In genomic region chr10:81572975-81573374, GRCm38 (mm10) we compare ENCODE assay signal across 7 mouse cellular contexts. TPM values are rescaled to one million over a fixed set of nuclear protein-coding genes. Genes with fewer than 3 reads are reported as not detected.
DNase-seq lines count a peak whose midpoint lies in the region; ATAC-seq lines count a peak whose summit lies in the region.

No protein-coding gene starts in this region.

- 17% methylated on average over 9 of the region's 9 CpGs for WGBS in lung, embryonic 15.5 days
- 7% methylated on average over 9 of the region's 9 CpGs for WGBS in forebrain, embryonic 14.5 days

- intact Hi-C loops in gastrocnemius, postnatal 14 days (cut with DNase I; ENCODE audit: low total_unique reads): no loop called here

- no peaks in the 10 kb centered on the region for H3K36me3 ChIP-seq in lung, embryonic 15.5 days
- H3K36me3 ChIP-seq in forebrain, embryonic 14.5 days (ENCODE audit: control insufficient read depth, insufficient read depth, low read length): no peaks in the 10 kb centered on the region

- peak overlapping the region; percentile 92 for H3K4me2 ChIP-seq in lung, embryonic 15.5 days
- H3K4me2 ChIP-seq in forebrain, embryonic 14.5 days (ENCODE audit: low read length): no peak overlapping the region

- no peaks in the 10 kb centered on the region for H3K9me3 ChIP-seq in lung, embryonic 15.5 days
- H3K9me3 ChIP-seq in forebrain, embryonic 14.5 days (replicated peaks; ENCODE audit: control insufficient read depth, low read length): no peaks in the 10 kb centered on the region

- peak overlapping the region; percentile 96 for H3K27ac ChIP-seq in lung, embryonic 15.5 days
- no peak overlapping the region for H3K27ac ChIP-seq in forebrain, embryonic 14.5 days (ENCODE audit: low read depth, low read length)

- H3K9ac ChIP-seq in lung, embryonic 15.5 days: no peak overlapping the region
- no peak overlapping the region for H3K9ac ChIP-seq in forebrain, embryonic 14.5 days (ENCODE audit: low read length)

- no peak for DNase-seq in lung, postnatal 25 days (ENCODE audit: low spot score)
- peak; percentile 70 for DNase-seq in gastrocnemius, postnatal 14 days
- peak; percentile 60 for DNase-seq in heart, postnatal 4 days
- peak; percentile 55 to 73 for DNase-seq in lung, postnatal 4 days
- DNase-seq in frontal cortex, postnatal 25 days (ENCODE audit: low spot score in 2 of 2): no peak
- DNase-seq in forebrain, embryonic 14.5 days (ENCODE audit: low spot score): no peak

- H3K4me3 ChIP-seq in lung, embryonic 15.5 days: no peak overlapping the region
- H3K4me3 ChIP-seq in forebrain, embryonic 14.5 days (ENCODE audit: low read depth, low read length): no peak overlapping the region

- H3K27me3 ChIP-seq in lung, embryonic 15.5 days: no peaks in the 10 kb centered on the region
- H3K27me3 ChIP-seq in forebrain, embryonic 14.5 days (replicated peaks; ENCODE audit: control insufficient read depth, insufficient read depth, low read length): peaks cover 26% of the 10 kb centered on the region

- no peak for ATAC-seq in lung, embryonic 15.5 days (ENCODE audit: borderline replicate concordance, extremely low read depth, low FRiP score, low TSS enrichment)
- no peak for ATAC-seq in forebrain, embryonic 14.5 days

- peaks cover 78% of the 10 kb centered on the region for H3K4me1 ChIP-seq in lung, embryonic 15.5 days
- H3K4me1 ChIP-seq in forebrain, embryonic 14.5 days (ENCODE audit: control insufficient read depth, insufficient read depth, low read length): peaks cover 39% of the 10 kb centered on the region

RNA-seq across cellular contexts. Expression of gene Tle2, which starts 1.4 kb away (rescaled TPM):
- 39.3 and 49.7 TPM in 2 replicates for polyA plus RNA-seq in lung, embryonic 15.5 days (2015; fragmentation: Nextera tagmentation; extraction: Ambion mirVana)
- total RNA-seq in gastrocnemius, postnatal 14 days (2021): 1 to 10 TPM; 4.3 to 4.4 TPM
- total RNA-seq in heart, postnatal 4 days (2021): 10 to 100 TPM; 15.3 to 17.1 TPM
- polyA plus RNA-seq in forebrain, embryonic 14.5 days (2014; fragmentation: Nextera tagmentation; extraction: Ambion mirVana): 12.0 and 17.2 TPM in 2 replicates

RNA-seq across cellular contexts. Expression of gene Aes, which starts 13.7 kb away (rescaled TPM):
- polyA plus RNA-seq in lung, embryonic 15.5 days (2015; fragmentation: Nextera tagmentation; extraction: Ambion mirVana): 662 and 670 TPM in 2 replicates
- total RNA-seq in gastrocnemius, postnatal 14 days (2021): 100 to 1,000 TPM; 660 to 698 TPM
- 100 to 1,000 TPM; 821 to 843 TPM for total RNA-seq in heart, postnatal 4 days (2021)
- polyA plus RNA-seq in forebrain, embryonic 14.5 days (2014; fragmentation: Nextera tagmentation; extraction: Ambion mirVana): 415 and 532 TPM in 2 replicates

RNA-seq across cellular contexts. Expression of gene Tle6, which starts 27.9 kb away (rescaled TPM):
- polyA plus RNA-seq in lung, embryonic 15.5 days (2015; fragmentation: Nextera tagmentation; extraction: Ambion mirVana): 28.1 and 29.3 TPM in 2 replicates
- total RNA-seq in gastrocnemius, postnatal 14 days (2021): 1 to 10 TPM; 2.4 to 4.4 TPM
- total RNA-seq in heart, postnatal 4 days (2021): 10 to 100 TPM in 1 of 2 experiments, 1 to 10 TPM in 1; 7.2 to 10.6 TPM
- polyA plus RNA-seq in forebrain, embryonic 14.5 days (2014; fragmentation: Nextera tagmentation; extraction: Ambion mirVana): 2.4 and 2.5 TPM in 2 replicates

RNA-seq across cellular contexts. Expression of gene Gna11, which starts 28.0 kb away (rescaled TPM):
- 72.7 and 74.2 TPM in 2 replicates for polyA plus RNA-seq in lung, embryonic 15.5 days (2015; fragmentation: Nextera tagmentation; extraction: Ambion mirVana)
- 10 to 100 TPM; 31.6 to 34.6 TPM for total RNA-seq in gastrocnemius, postnatal 14 days (2021)
- 10 to 100 TPM; 58.5 to 62.7 TPM for total RNA-seq in heart, postnatal 4 days (2021)
- polyA plus RNA-seq in forebrain, embryonic 14.5 days (2014; fragmentation: Nextera tagmentation; extraction: Ambion mirVana): 97.6 and 98.9 TPM in 2 replicates

RNA-seq across cellular contexts. Expression of gene BC025920, which starts 33.1 kb away (rescaled TPM):
- 0.66 and 0.78 TPM in 2 replicates for polyA plus RNA-seq in lung, embryonic 15.5 days (2015; fragmentation: Nextera tagmentation; extraction: Ambion mirVana)
- total RNA-seq in gastrocnemius, postnatal 14 days (2021): 1 to 10 TPM; 1.7 to 2.2 TPM
- total RNA-seq in heart, postnatal 4 days (2021): 1 to 10 TPM; 1.2 to 1.3 TPM
- polyA plus RNA-seq in forebrain, embryonic 14.5 days (2014; fragmentation: Nextera tagmentation; extraction: Ambion mirVana): 0.81 and 1.0 TPM in 2 replicates

Comparison
In these comparisons a context has a peak if more than half of its experiments do, and no peak if none do; other contexts are left out.
1. DNase-seq: peak in gastrocnemius, postnatal 14 days (single experiment), heart, postnatal 4 days (single experiment) and lung, postnatal 4 days (2 of 2); none in lung, postnatal 25 days (single experiment), frontal cortex, postnatal 25 days (0 of 2) and forebrain, embryonic 14.5 days (single experiment).